Mouse (Mus musculus) heart, embryonic 16.5 days (tissue): ENCODE data around the gene Zfp704. TPM values are rescaled to one million over a fixed set of nuclear protein-coding genes. Genes with fewer than 3 reads are reported as not detected.

Experiments used
- ATAC-seq: fragments of 200-750 bp; cut with Nextera tagmentation; replicated peaks from 2 replicates; pipeline ENCODE4 v1.8.0; 2017; ENCODE audit warnings: moderate number of reproducible peaks; ENCODE audit not compliant: insufficient read depth, low FRiP score; ENCODE audit errors: extremely low read depth
- H3K27ac ChIP-seq: fragments of 300-500 bp; sonication (generic); 2 replicates; pipeline ENCODE4 v1.5.1; 2014; ENCODE audit warnings: mild to moderate bottlenecking, low read length, control low read depth, moderate library complexity
- H3K27me3 ChIP-seq: fragments of 300-500 bp; sonication (generic); 2 replicates; pipeline ENCODE4 v1.6.1; 2014; ENCODE audit warnings: low read length, mixed read lengths; ENCODE audit not compliant: control insufficient read depth, insufficient read depth
- H3K36me3 ChIP-seq: fragments of 300-500 bp; sonication (generic); 2 replicates; pipeline ENCODE4 v1.6.1; 2014; ENCODE audit not compliant: control insufficient read depth, insufficient read depth
- H3K4me1 ChIP-seq: fragments of 300-500 bp; sonication (generic); 2 replicates; pipeline ENCODE4 v1.6.1; 2014; ENCODE audit warnings: low read length, mixed read lengths; ENCODE audit not compliant: control insufficient read depth, insufficient read depth
- H3K4me2 ChIP-seq: fragments of 300-500 bp; sonication (generic); 2 replicates; pipeline ENCODE4 v1.6.1; 2014; ENCODE audit warnings: low read depth, mild to moderate bottlenecking, control low read depth, low read length
- H3K4me3 ChIP-seq: fragments of 300-500 bp; sonication (generic); 2 replicates; pipeline ENCODE4 v1.5.1; 2014; ENCODE audit warnings: mild to moderate bottlenecking, control low read depth, low read length
- H3K9ac ChIP-seq: fragments of 300-500 bp; sonication (generic); 2 replicates; pipeline ENCODE4 v1.6.1; 2014; ENCODE audit warnings: low read length, control low read depth
- H3K9me3 ChIP-seq: fragments of 300-500 bp; sonication (generic); replicated peaks from 2 replicates; pipeline ENCODE4 v1.6.1; 2016; ENCODE audit warnings: low read length; ENCODE audit not compliant: control insufficient read depth
- WGBS: fragments of 180-500 bp; shearing (Covaris S2); extraction: QIAGEN DNeasy Blood & Tissue Kit; methylation state at CpG from one replicate; pipeline ENCODE4 v1.1.7; 2014; 5-methylcytosine and 5-hydroxymethylcytosine counted together
- polyA plus RNA-seq: library from polyadenylated mRNA; unstranded; fragments of >200 nt; fragmentation: Nextera tagmentation; extraction: Ambion mirVana; gene quantifications from 2 replicates; pipeline ENCODE4 v1.2.1, GENCODE M21; 2015

Gene Zfp704
- polyA plus RNA-seq, 1 experiment from 2014 or later: 6.0 TPM

GRCm38 (mm10) chr3:9477386-9477785, 132.5 kb downstream of the Zfp704 start:
- H3K36me3 ChIP-seq: no peaks in the 10 kb centered on the region
- H3K4me1 ChIP-seq: peaks cover 17% of the 10 kb centered on the region
- H3K4me3 ChIP-seq: no peak overlapping the region
- H3K4me2 ChIP-seq: no peak overlapping the region
- H3K9ac ChIP-seq: no peak overlapping the region
- ATAC-seq: no peak
- no peaks in the 10 kb centered on the region for H3K9me3 ChIP-seq
- no peaks in the 10 kb centered on the region for H3K27me3 ChIP-seq
- no peak overlapping the region for H3K27ac ChIP-seq
- WGBS: 69% methylated on average over 2 of the region's 2 CpGs

- H3K4me3 ChIP-seq: no peak overlapping the region
Observed at GRCm38 (mm10) chr3:9476336-9476735, 133.5 kb downstream of the Zfp704 start.

GRCm38 (mm10) chr3:9475501-9475900, 134.4 kb downstream of the Zfp704 start:
- Histone ChIP-seq H3K4me3 (no peak overlapping the region), H3K36me3 (peaks cover 3% of the 10 kb centered on the region; the same call in 1 of the 2 replicates), H3K27ac (no peak overlapping the region), H3K9me3 (no peaks in the 10 kb centered on the region), H3K9ac (no peak overlapping the region), H3K27me3 (no peaks in the 10 kb centered on the region), H3K4me1 (peaks cover 4% of the 10 kb centered on the region), H3K4me2 (no peak overlapping the region)
- ATAC-seq: no peak
- WGBS: 90% methylated on average over 5 of the region's 5 CpGs

More at GRCm38 (mm10) chr3:9476336-9476735, 133.5 kb downstream of the Zfp704 start:
- Histone ChIP-seq H3K4me1 (peaks cover 9% of the 10 kb centered on the region), H3K36me3 (no peaks in the 10 kb centered on the region), H3K9me3 (no peaks in the 10 kb centered on the region), H3K4me2 (no peak overlapping the region), H3K27me3 (no peaks in the 10 kb centered on the region), H3K27ac (no peak overlapping the region), H3K9ac (no peak overlapping the region)
- 83% methylated on average over 3 of the region's 3 CpGs for whole genome bisulfite sequencing
- ATAC-seq: no peak

GRCm38 (mm10) chr3:9474331-9474730, 135.6 kb downstream of the Zfp704 start:
- H3K4me2 ChIP-seq: no peak overlapping the region
- no peak overlapping the region for H3K4me3 ChIP-seq
- H3K36me3 ChIP-seq: peaks cover 3% of the 10 kb centered on the region; the same call in 1 of the 2 replicates
- H3K9me3 ChIP-seq: no peaks in the 10 kb centered on the region
- no peak overlapping the region for H3K9ac ChIP-seq
- peaks cover 4% of the 10 kb centered on the region for H3K4me1 ChIP-seq
- no peak for ATAC-seq
- WGBS: 91% methylated on average over 6 of the region's 6 CpGs
- H3K27me3 ChIP-seq: no peaks in the 10 kb centered on the region
- no peak overlapping the region for H3K27ac ChIP-seq

DNA sequence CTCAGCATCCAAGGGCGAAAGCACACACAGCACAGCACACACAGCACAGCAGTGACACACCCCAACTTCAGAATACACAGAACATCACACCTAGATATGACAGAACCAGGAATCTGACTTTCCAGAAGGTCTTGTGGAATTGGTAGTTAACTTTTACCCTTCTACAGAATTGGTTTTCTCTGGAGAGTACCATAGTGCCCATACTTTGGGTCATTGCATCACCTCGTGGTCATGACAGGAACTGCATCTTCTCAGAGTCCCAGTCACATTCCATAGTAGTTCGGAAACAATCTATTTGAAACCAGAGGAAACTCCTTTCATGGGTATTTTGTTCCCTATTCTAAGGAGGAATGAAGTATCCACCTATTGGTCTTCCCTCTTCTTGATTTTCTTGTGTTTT, 143.6 kb downstream of the Zfp704 start:
- 37% methylated on average over 3 of the region's 3 CpGs for WGBS
- H3K27me3 ChIP-seq: no peaks in the 10 kb centered on the region
- H3K4me2 ChIP-seq: no peak overlapping the region
- H3K4me3 ChIP-seq: no peak overlapping the region
- no peak overlapping the region for H3K27ac ChIP-seq
- peaks cover 3% of the 10 kb centered on the region; the same call in 1 of the 2 replicates for H3K36me3 ChIP-seq
- no peaks in the 10 kb centered on the region for H3K9me3 ChIP-seq
- peaks cover 12% of the 10 kb centered on the region; the same call in 1 of the 2 replicates for H3K4me1 ChIP-seq
- peak; percentile 34; the same call in 1 of the 2 replicates for ATAC-seq
- no peak overlapping the region for H3K9ac ChIP-seq

DNA sequence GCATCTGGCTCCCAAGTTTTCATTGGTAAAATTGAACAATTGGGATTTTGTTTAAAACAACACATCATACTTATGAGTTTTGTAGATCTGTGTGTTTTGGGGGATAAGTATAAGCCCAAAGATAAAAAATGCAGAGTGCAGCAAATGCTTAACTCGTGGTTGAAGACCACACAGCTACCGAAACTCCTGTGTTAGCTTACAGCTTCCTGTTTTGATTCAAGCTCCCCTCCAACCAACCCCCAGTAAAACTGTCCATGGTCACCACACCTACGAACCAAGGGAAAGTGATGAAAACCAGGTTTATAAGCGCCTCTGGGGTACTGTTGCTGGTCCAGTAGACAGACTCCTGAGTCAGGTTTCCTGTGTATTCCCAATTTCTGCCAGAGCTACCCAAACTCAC, 144.2 kb downstream of the Zfp704 start:
- Histone ChIP-seq H3K27ac (no peak overlapping the region), H3K4me1 (peaks cover 14% of the 10 kb centered on the region; the same call in 1 of the 2 replicates), H3K4me3 (no peak overlapping the region), H3K27me3 (no peaks in the 10 kb centered on the region), H3K9me3 (no peaks in the 10 kb centered on the region), H3K36me3 (peaks cover 3% of the 10 kb centered on the region; the same call in 1 of the 2 replicates), H3K4me2 (no peak overlapping the region), H3K9ac (no peak overlapping the region)
- WGBS: 69% methylated on average over 4 of the region's 4 CpGs
- no peak for ATAC-seq

DNA sequence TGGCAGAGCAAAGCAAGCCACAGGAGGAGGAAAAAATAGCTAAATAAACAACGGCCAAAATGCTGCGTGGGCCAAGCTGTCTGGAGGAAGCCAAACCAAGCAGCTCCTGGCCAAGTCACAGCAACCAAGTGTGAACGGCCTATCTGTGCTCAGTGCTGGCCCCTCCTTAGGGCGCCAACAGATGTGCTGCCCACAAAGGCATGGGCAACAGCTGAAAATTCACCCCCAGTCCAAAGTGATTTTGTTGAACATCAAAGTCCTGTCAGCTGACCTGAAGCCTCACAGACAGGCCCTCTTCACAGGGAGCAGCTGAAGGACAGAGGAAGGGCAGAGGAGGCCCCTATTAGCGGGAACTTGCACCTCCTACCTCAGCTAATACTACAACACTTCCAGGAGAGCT, 148.2 kb downstream of the Zfp704 start:
- H3K9me3 ChIP-seq: no peaks in the 10 kb centered on the region
- ATAC-seq: peak; percentile 66
- no peak overlapping the region for H3K4me2 ChIP-seq
- 42% methylated on average over 5 of the region's 5 CpGs for WGBS
- H3K27ac ChIP-seq: peak overlapping the region; percentile 81
- peaks cover 14% of the 10 kb centered on the region; the same call in 1 of the 2 replicates for H3K4me1 ChIP-seq
- no peak overlapping the region for H3K9ac ChIP-seq
- no peaks in the 10 kb centered on the region for H3K36me3 ChIP-seq
- H3K4me3 ChIP-seq: no peak overlapping the region
- no peaks in the 10 kb centered on the region for H3K27me3 ChIP-seq

GRCm38 (mm10) chr3:9460284-9460683, 149.6 kb downstream of the Zfp704 start:
- Histone ChIP-seq H3K4me3 (no peak overlapping the region), H3K9me3 (no peaks in the 10 kb centered on the region), H3K9ac (no peak overlapping the region), H3K27me3 (no peaks in the 10 kb centered on the region), H3K4me2 (no peak overlapping the region), H3K27ac (no peak overlapping the region), H3K36me3 (no peaks in the 10 kb centered on the region), H3K4me1 (0 out of 2 replicates have a peak, but pooled peaks cover 10% of the 10 kb centered on the region)
- ATAC-seq: no peak
- WGBS: 87% methylated on average over 6 of the region's 6 CpGs

DNA sequence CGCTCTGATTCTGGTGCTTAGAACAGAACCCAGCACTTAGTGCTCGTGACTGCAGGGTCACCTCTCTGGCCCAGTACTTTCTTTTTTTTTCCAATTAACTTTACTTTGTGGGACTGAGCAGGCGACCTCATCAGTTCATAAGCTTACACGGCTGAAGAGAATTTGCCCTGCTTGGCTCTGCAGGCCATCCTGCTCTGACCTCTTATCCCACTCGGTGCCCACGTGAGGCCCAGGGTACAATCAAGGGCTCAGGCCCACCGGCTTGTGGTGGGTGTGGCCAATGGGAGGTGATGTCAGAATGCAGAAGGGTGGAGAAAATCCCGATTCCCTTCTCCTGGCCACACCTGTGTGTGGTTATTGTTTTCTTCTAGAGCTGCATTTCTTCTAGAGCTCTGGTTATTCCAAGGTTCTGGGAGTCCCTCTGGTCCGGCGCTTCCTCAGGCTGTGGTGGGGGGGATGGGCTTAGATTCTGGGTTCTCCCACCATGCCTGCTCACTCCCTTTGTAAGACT, 153.4 kb downstream of the Zfp704 start:
- H3K27ac ChIP-seq: no peak overlapping the region
- no peaks in the 10 kb centered on the region for H3K36me3 ChIP-seq
- H3K4me1 ChIP-seq: peaks cover 8% of the 10 kb centered on the region
- ATAC-seq: no peak
- no peaks in the 10 kb centered on the region for H3K27me3 ChIP-seq
- 77% methylated on average over 10 of the region's 10 CpGs for WGBS
- no peak overlapping the region for H3K4me3 ChIP-seq
- no peak overlapping the region for H3K9ac ChIP-seq
- H3K4me2 ChIP-seq: no peak overlapping the region
- H3K9me3 ChIP-seq: no peaks in the 10 kb centered on the region
